Mouse (Mus musculus) liver, embryonic 16.5 days (tissue): ENCODE measurements around the gene Rbm24. TPM values are rescaled to one million over a fixed set of nuclear protein-coding genes. Genes with fewer than 3 reads are reported as not detected.

ENCODE experiments used
- ATAC-seq: fragments of 200-750 bp; cut with Nextera tagmentation; 2 replicates; pipeline ENCODE4 v1.8.0; 2017; ENCODE audit warnings: low read depth, mild to moderate bottlenecking, moderate number of reproducible peaks, moderate library complexity
- H3K27ac ChIP-seq: fragments of 300-500 bp; sonication (generic); 2 replicates; pipeline ENCODE4 v1.5.1; 2014; ENCODE audit warnings: mild to moderate bottlenecking, low read length
- H3K27me3 ChIP-seq: fragments of 300-500 bp; sonication (generic); 2 replicates; pipeline ENCODE4 v1.6.1; 2014; ENCODE audit warnings: low read depth, low read length, mixed read lengths; ENCODE audit not compliant: control insufficient read depth, insufficient read depth
- H3K36me3 ChIP-seq: fragments of 300-500 bp; sonication (generic); 2 replicates; pipeline ENCODE4 v1.6.1; 2014; ENCODE audit warnings: mild to moderate bottlenecking; ENCODE audit not compliant: control insufficient read depth, insufficient read depth
- H3K4me1 ChIP-seq: fragments of 300-500 bp; sonication (generic); 2 replicates; pipeline ENCODE4 v1.6.1; 2014; ENCODE audit warnings: low read depth, low read length, mixed read lengths; ENCODE audit not compliant: control insufficient read depth
- H3K4me2 ChIP-seq: fragments of 300-500 bp; sonication (generic); 2 replicates; pipeline ENCODE4 v1.6.1; 2014; ENCODE audit warnings: low read depth, low read length, mixed read lengths
- H3K4me3 ChIP-seq: fragments of 300-500 bp; sonication (generic); 2 replicates; pipeline ENCODE4 v1.5.1; 2014; ENCODE audit warnings: low read depth, mild to moderate bottlenecking, low read length
- H3K9ac ChIP-seq: fragments of 300-500 bp; sonication (generic); 2 replicates; pipeline ENCODE4 v1.6.1; 2014; ENCODE audit warnings: low read depth, low read length
- H3K9me3 ChIP-seq: fragments of 300-500 bp; sonication (generic); replicated peaks from 2 replicates; pipeline ENCODE4 v1.6.1; 2016; ENCODE audit warnings: low read length; ENCODE audit not compliant: control insufficient read depth
- whole genome bisulfite sequencing: fragments of 180-500 bp; shearing (Covaris S2); extraction: QIAGEN DNeasy Blood & Tissue Kit; methylation state at CpG from one replicate; pipeline ENCODE4 v1.1.7; 2014; ENCODE audit not compliant: insufficient replicate concordance; 5-methylcytosine and 5-hydroxymethylcytosine counted together
- polyA plus RNA-seq: library from polyadenylated mRNA; unstranded; fragments of >200 nt; fragmentation: Nextera tagmentation; extraction: Ambion mirVana; gene quantifications from 2 replicates; pipeline ENCODE4 v1.2.1, GENCODE M21; 2015

Gene Rbm24
- polyA plus RNA-seq, 1 experiment from 2014 or later = 0.13 TPM

- no peak for ATAC-seq
- Histone ChIP-seq H3K4me1 (no peaks in the 10 kb centered on the region), H3K9ac (no peak overlapping the region), H3K36me3 (no peaks in the 10 kb centered on the region), H3K4me2 (no peak overlapping the region), H3K9me3 (no peaks in the 10 kb centered on the region), H3K27ac (no peak overlapping the region), H3K27me3 (peaks cover 6% of the 10 kb centered on the region), H3K4me3 (no peak overlapping the region)
Measured at GRCm38 (mm10) chr13:46412247-46412646, 6.0 kb upstream of the Rbm24 start.

DNA sequence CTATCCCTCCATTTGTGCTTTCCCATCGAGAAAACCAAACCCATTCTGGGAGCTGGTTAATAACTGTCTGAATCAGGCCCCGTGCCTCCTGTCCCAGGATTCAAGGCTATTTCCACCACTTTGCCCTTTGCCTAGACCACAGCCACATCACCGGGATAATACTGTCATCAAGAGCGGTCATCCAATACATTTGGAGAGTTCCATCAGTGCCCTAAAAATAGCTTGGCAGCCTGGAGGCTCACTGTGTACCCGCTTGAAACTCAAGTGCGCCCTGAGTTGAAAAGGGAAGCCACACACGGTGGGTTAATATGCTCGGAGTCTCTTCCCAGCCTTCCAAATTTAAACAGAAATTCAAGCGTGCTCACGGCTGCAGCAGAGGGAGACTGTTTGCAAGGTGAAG is 4.6 kb upstream of the Rbm24 start:
- Histone ChIP-seq H3K27ac (no peak overlapping the region), H3K27me3 (peaks cover 18% of the 10 kb centered on the region), H3K36me3 (no peaks in the 10 kb centered on the region), H3K4me2 (no peak overlapping the region), H3K4me1 (no peaks in the 10 kb centered on the region), H3K9me3 (no peaks in the 10 kb centered on the region), H3K9ac (no peak overlapping the region), H3K4me3 (no peak overlapping the region)
- WGBS = 65% methylated on average over 10 of the region's 10 CpGs
- no peak for ATAC-seq

DNA sequence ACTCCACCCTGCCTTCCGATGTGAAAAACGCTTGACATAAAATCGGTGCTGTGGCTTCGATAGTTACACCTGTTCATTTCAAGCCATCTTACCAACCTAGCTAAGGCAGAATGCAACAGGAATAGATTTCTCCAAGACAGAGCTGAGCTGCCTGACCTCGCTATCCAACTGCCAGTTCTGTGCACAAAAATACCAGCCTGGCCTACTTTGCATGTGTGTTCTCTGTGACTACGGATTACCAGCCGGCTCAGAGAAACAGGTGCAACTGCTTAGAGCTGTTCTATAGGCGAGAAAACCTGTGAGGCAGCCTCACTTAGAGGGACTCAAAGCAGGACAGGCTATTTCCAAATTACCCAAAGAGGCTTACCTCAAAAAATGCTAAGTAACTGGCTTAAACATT is 4.2 kb upstream of the Rbm24 start:
- no peaks in the 10 kb centered on the region for H3K9me3 ChIP-seq
- H3K27ac ChIP-seq = no peak overlapping the region
- H3K4me3 ChIP-seq = no peak overlapping the region
- peaks cover 23% of the 10 kb centered on the region for H3K27me3 ChIP-seq
- WGBS = 64% methylated on average over 8 of the region's 8 CpGs
- ATAC-seq = no peak
- no peaks in the 10 kb centered on the region for H3K4me1 ChIP-seq
- H3K4me2 ChIP-seq = no peak overlapping the region
- H3K36me3 ChIP-seq = no peaks in the 10 kb centered on the region
- H3K9ac ChIP-seq = no peak overlapping the region

GRCm38 (mm10) chr13:46416021-46416420 is 2.2 kb upstream of the Rbm24 start:
- no peaks in the 10 kb centered on the region for H3K36me3 ChIP-seq
- H3K9me3 ChIP-seq = no peaks in the 10 kb centered on the region
- ATAC-seq = no peak
- H3K4me1 ChIP-seq = no peaks in the 10 kb centered on the region
- no peak overlapping the region for H3K4me2 ChIP-seq
- 65% methylated on average over 8 of the region's 8 CpGs for WGBS
- peaks cover 33% of the 10 kb centered on the region for H3K27me3 ChIP-seq
- H3K4me3 ChIP-seq = no peak overlapping the region
- no peak overlapping the region for H3K27ac ChIP-seq
- H3K9ac ChIP-seq = no peak overlapping the region

GRCm38 (mm10) chr13:46417594-46417993 is 640 bp upstream of the Rbm24 start:
- WGBS = 62% methylated on average over 5 of the region's 5 CpGs
- Histone ChIP-seq H3K36me3 (no peaks in the 10 kb centered on the region), H3K27ac (no peak overlapping the region), H3K4me3 (no peak overlapping the region), H3K4me2 (no peak overlapping the region), H3K9ac (no peak overlapping the region), H3K4me1 (no peaks in the 10 kb centered on the region), H3K27me3 (peaks cover 33% of the 10 kb centered on the region), H3K9me3 (no peaks in the 10 kb centered on the region)
- no peak for ATAC-seq

DNA sequence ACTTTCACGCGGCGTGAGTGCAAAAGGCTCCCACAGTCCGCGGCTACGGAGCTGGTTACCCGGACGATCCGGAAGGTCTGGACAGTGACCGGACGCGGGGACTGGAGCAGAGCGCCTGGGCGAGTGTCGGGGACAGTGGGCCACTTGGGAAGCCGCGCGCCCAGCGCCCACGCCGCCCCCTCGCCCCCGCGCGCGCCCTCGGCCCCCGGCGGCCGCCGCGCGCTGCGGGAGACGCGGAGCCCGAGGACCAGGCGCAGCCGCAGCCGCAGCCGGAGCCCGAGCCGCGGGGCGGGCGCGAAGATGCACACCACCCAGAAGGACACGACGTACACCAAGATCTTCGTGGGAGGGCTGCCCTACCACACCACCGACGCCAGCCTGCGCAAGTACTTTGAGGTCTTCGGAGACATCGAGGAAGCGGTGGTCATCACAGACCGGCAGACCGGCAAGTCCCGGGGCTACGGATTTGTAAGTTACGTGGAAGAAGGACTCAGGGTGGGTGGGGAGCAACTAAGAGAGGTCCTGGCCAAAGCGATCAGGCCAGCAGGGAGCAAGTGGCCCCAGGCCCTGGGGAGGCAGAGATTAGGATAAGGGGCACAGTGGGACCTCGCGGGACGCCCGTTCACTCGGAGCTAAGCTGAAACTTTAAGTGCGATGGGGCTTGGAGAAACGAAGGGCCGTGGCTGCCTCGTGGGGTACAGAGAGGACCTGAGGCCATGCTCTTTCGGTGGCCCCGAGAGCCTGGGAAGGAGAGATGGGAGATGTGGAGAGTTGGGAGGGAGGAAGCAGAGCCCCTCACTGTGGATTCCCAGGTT is 704 bp downstream of the Rbm24 start:
- Histone ChIP-seq H3K4me2 (peak overlapping the region; percentile 66), H3K27me3 (peaks cover 33% of the 10 kb centered on the region), H3K4me1 (no peaks in the 10 kb centered on the region), H3K9me3 (no peaks in the 10 kb centered on the region), H3K4me3 (peak overlapping the region; percentile 53), H3K36me3 (no peaks in the 10 kb centered on the region), H3K27ac (no peak overlapping the region), H3K9ac (no peak overlapping the region; the same call in 1 of the 2 replicates)
- ATAC-seq = no peak
- WGBS = under 1% methylated on average over 72 of the region's 73 CpGs

- ATAC-seq = no peak
- Histone ChIP-seq H3K9me3 (no peaks in the 10 kb centered on the region), H3K27ac (no peak overlapping the region), H3K36me3 (no peaks in the 10 kb centered on the region), H3K4me2 (no peak overlapping the region), H3K4me1 (no peaks in the 10 kb centered on the region), H3K4me3 (no peak overlapping the region), H3K9ac (no peak overlapping the region), H3K27me3 (peaks cover 33% of the 10 kb centered on the region)
- WGBS = 23% methylated on average over 7 of the region's 7 CpGs
Measured at GRCm38 (mm10) chr13:46419648-46420047, 1.4 kb downstream of the Rbm24 start.

DNA sequence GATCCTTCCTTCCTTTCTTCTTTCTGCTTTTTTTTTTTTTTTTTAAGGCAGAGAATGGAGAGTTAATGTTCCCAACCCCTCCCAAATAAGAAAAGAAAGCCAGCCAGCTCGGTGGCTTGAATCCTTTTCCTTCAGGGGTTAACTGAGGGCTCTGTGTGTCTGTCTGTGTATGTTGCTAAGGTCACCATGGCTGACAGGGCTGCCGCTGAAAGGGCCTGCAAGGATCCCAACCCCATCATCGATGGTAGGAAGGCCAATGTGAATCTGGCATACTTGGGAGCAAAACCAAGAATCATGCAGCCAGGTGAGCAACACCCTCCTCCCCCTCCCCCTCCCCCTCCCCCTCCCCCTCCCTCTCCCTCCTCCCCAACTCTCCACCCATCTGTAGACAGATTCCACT is 1.9 kb downstream of the Rbm24 start:
- WGBS = 20% methylated on average over 3 of the region's 3 CpGs
- H3K36me3 ChIP-seq = no peaks in the 10 kb centered on the region
- no peak overlapping the region for H3K4me2 ChIP-seq
- no peak overlapping the region for H3K27ac ChIP-seq
- no peaks in the 10 kb centered on the region for H3K4me1 ChIP-seq
- H3K9ac ChIP-seq = no peak overlapping the region
- ATAC-seq = no peak
- peaks cover 33% of the 10 kb centered on the region for H3K27me3 ChIP-seq
- H3K9me3 ChIP-seq = no peaks in the 10 kb centered on the region
- no peak overlapping the region for H3K4me3 ChIP-seq

DNA sequence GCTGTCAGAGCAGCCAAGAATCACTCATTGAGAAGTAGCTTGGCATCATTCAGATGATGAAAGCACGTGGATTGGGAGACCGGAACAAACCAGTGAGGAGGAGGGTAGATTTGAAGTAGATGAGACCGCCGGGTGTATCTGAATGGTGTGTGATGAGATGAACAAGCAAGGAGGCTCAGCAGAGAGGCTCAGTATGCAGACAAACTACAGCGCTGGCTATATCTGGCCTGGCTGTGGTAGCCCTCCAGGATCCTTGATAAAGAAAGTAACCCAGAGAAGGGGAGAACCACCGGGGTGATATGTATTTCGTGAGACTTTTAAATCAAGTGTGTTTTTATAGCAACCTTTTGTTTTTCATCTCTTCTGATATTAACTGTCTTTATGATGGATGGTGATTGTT is 5.6 kb downstream of the Rbm24 start:
- Histone ChIP-seq H3K27me3 (peaks cover 13% of the 10 kb centered on the region), H3K36me3 (no peaks in the 10 kb centered on the region), H3K4me3 (no peak overlapping the region), H3K4me2 (no peak overlapping the region), H3K9ac (no peak overlapping the region), H3K27ac (no peak overlapping the region), H3K9me3 (no peaks in the 10 kb centered on the region), H3K4me1 (no peaks in the 10 kb centered on the region)
- WGBS = 74% methylated on average over 7 of the region's 7 CpGs
- ATAC-seq = no peak
